Mouse (Mus musculus): ENCODE data around the gene Sspo.

The Sspo gene

DNA sequence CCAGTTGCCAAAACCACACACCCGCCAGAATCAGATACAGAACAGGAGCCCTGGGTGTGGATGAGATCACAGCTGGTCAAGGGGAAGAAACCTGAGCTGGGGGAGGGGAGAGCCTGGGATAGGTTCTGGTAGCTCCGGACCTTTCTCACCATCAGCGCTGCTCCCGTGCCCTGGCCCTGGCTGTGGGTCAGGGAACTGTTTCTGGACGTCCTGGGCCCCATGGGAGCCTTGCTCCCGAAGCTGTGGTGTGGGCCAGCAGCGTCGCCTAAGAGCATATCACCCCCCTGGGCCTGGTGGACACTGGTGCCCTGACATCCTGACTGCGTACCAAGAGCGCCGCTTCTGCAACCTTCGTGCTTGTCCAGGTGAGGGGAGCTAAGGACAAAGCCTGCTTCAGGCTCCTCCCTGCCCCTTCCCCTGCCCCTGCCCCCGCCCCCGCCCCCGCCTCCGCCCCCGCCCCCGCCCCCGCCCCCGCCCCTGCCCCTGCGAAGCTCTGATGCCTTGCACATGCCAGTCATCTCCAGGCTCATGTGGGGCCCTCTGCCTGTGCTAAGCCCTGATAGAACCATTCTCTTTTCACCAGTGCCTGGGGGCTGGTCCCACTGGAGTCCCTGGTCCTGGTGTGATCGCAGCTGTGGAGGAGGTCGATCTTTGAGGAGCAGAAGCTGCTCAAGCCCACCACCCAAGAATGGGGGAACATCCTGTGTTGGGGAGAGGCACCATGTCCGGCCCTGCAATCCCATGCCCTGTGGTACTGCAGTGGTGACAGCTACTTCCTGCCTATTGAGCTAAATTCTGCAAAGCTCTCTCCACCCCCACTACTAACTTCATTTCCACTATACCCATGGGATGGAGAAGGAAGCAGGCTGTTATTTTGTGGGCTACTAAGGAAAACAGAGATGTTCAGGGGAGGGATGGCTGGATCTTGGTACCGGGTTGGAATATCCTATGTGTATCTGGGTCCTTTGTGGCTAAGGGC is 40.0 kb downstream of the Sspo start:
- no peak for ATAC-seq (ENCODE audit: low TSS enrichment)

DNA sequence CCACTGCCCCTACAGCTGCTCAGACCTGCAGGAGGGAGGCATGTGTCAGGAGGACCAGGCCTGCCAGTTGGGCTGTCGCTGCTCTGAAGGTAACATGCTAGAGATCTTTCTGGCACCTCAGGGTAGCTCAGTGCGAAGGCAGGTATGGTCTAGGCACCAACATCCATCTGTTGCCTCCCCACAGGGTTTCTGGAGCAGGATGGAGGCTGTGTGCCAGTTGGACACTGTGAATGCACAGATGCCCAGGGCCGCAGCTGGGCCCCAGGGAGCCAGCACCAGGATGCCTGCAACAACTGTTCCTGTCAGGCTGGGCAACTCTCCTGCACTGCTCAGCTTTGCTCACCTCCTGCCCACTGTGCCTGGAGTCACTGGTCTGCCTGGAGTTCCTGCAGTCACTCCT is 41.7 kb downstream of the Sspo start:
- peak; percentile 42 for ATAC-seq (ENCODE audit: low TSS enrichment)

DNA sequence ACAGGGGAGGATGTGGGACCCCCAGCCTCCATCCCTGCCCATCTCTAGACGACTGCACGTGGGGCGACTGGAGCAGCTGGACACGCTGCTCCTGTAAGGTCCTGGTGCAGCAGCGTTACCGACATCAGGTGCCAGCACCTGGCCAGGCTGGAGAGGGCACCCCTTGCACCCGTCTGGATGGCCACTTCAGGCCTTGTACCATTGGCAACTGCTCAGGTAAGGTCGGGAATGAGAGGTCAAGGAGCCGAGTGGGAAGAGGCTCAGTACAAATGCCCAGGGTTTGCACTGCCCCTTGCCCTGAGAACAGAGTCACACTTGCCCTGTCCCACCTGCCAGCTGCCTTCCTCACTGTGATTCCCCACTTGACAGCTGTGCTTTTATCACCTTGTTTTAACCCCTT is 43.3 kb downstream of the Sspo start:
- no peak for ATAC-seq (ENCODE audit: low TSS enrichment)

DNA sequence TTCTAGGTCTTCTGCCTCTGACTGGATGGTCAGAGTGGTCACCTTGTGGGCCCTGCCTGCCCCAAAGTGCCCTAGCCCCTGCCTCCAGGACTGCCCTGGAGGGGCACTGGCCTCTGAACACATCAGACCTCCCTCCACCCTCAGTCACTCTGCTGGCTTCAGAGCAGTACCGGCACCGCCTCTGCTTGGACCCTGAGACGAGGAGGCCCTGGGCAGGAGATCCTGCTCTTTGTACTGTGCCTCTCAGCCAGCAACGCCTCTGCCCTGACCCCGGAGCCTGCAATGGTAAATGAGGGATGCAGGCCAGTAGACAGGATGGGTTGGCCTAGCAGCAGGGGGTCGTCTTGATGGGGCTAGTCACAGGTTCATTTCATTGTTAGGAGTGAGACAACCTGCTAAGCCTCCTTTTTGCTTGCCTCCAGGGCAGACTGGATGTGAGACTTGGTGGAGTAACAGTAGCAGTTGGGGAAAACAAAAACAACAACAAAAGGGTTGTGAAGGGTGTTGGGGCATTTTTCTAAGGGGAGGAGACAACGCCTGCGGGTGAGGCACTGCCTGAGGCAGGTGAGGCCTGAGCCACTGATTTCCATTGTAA is 45.2 kb downstream of the Sspo start:
- no peak for ATAC-seq (ENCODE audit: low TSS enrichment)

- ATAC-seq (ENCODE audit: low TSS enrichment) = no peak
Measured at GRCm38 (mm10) chr6:48497521-48497920, 49.5 kb downstream of the Sspo start.

DNA sequence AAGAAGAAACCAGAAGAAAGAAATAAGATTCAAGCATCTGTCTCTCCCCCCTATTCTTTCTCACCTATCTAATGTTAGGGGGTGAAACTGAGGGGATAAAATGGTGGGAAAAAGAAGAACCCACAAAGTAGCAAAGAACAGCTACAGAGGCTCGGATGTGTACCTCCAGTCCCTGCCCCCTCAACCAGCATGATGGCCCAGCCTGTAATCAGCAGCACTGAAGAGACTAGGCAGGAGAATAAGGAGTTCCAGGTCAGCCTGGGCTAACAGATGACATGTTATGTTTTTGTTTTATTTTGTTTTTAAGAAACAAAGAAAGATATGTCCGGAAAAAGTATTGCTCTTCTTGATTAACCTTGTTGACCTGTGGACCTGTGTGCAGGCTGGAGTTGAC is 55.8 kb downstream of the Sspo start:
- peak; percentile 4; the same call in 1 of the 2 replicates for ATAC-seq (ENCODE audit: low TSS enrichment)

- peak; percentile 100 for ATAC-seq (ENCODE audit: low TSS enrichment)
Measured at GRCm38 (mm10) chr6:48504241-48504854, 56.3 kb downstream of the Sspo start.

DNA sequence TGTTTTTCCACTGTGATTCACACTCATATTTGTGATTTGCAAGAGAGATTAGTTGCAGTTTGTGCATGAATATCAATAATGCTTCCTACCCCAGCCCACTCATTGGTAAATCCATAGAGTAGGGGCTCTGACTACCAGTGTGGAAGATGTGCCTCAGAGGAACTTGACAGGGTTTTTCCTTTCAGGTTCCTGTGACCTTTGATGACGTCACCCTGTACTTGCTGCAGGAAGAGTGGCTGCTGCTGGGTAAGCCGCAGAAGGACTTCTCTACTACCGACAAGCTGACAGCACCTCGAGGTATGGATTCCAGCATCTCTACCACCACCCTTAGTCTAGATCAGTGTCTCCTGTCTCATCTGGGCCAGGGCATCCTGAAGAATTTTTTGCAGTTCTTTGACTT is 60.1 kb downstream of the Sspo start:
- ATAC-seq (ENCODE audit: low TSS enrichment) = no peak

- no peak for ATAC-seq (ENCODE audit: low TSS enrichment)
Measured at GRCm38 (mm10) chr6:48510426-48510825, 62.4 kb downstream of the Sspo start.

DNA sequence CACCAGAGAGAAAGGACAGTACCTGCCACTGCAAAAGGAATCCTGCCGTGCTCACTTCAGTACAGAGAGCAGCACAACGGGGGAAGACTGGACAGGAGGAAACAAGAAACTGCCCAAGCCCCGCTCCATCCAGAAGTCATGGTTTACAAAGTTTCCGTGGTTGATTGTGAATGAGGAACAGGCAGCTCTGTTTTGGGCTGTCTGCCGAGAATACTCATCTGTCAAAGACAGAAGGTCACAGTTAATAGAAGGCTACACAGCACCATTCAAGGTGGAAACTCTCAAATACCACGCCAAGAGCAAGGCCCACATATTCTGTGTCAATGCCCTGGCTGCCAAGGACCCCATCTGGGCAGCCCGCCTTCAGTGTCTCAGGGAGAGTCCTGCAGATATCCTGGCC is 63.8 kb downstream of the Sspo start:
- no peak for ATAC-seq (ENCODE audit: low TSS enrichment)

GRCm38 (mm10) chr6:48524882-48525281 is 76.9 kb downstream of the Sspo start:
- peak; percentile 89 for ATAC-seq (ENCODE audit: low TSS enrichment)

GRCm38 (mm10) chr6:48527901-48528300 is 79.9 kb downstream of the Sspo start:
- no peak for ATAC-seq (ENCODE audit: low TSS enrichment)

GRCm38 (mm10) chr6:48529261-48529660 is 81.2 kb downstream of the Sspo start:
- ATAC-seq (ENCODE audit: low TSS enrichment) = no peak

DNA sequence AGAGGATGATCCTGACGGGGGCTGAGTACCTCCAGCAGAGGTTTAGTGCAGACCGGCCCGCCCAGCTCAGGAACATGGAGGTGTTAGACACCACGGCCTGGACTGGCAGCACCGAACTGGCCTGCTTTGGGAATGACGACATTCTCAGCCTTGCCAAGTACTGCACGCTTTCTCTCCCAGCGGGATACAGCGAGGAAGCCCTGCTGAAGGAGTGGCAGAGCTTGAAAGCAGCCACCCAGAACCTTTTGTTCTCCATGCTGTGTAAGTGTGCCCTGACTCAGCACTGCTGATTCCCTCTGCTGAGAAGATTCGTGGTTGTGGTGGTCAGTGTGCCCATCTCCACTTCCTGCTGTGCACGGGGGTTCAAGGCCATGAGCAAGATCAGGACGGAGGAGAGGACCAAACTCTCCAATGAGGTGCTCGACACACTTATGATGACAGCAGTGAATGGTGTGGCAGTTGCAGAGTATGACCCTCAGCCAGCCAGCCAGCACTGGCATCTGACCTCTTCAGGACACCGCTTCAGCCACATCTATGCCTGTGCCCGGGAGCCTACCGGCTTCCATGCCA is 81.9 kb downstream of the Sspo start:
- no peak for ATAC-seq (ENCODE audit: low TSS enrichment)

GRCm38 (mm10) chr6:48530862-48531261 is 82.8 kb downstream of the Sspo start:
- no peak for ATAC-seq (ENCODE audit: low TSS enrichment)

DNA sequence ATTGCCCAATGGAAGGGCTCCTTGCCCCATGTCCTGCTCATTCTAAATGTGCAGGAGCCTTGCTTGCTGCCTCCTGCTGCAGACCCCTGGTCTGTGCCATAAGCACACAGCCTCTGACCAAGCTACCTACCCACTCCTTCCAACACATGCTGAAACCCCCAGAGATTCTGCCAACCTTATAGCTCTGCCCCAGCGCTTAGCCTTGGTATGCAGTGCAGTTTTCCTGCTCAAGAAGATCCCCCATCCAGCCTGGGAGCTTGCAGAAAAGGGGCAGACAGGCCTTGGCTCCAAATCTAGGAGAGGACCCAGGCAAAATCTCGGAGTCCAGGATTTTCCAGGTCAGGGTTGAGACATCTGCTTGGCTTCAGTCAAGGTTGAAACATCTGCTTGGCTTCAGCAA is 85.4 kb downstream of the Sspo start:
- no peak for ATAC-seq (ENCODE audit: low TSS enrichment)

DNA sequence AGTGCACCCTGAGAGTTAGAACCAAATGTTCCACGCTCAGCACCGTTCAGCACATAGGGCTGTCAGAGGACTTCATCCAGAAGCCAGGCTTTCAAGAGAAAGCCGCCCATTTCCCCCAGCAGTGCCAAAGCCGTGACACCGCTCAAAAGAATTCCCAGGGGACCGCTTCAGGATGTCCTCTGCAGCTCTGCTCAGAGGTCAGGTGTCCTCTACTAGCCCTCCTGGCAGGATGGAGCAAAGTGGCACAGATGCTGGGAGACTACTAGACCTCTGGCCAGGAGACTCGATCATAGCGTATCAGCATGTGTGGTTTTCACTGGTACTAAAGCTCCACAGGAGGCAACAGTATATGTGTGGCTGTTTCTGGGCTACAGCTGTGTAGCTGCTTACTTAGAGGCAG is 86.9 kb downstream of the Sspo start:
- ATAC-seq (ENCODE audit: low TSS enrichment) = no peak

DNA sequence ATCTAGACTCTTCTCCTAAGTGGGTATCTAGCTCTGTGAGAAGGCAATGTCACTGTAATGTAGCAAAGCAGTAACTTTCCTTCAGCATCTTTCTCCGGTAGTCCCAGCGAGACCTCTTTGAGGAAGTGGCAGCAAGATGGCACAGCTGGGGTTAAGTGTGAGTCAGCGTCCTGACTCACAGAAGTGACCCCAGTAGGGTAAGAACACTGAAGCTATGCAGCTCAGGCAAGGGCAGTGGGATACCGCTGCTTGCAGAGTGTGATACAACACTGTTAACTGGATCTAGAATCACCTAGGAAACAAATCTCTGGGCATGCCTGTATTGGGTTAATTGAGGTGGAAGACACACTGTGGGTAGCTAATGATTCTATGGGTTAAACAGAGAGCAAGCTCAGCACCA is 88.1 kb downstream of the Sspo start:
- ATAC-seq (ENCODE audit: low TSS enrichment) = no peak

GRCm38 (mm10) chr6:48537105-48537954 is 89.3 kb downstream of the Sspo start, which contains the start of gene Atp6v0e2:
TSS of gene Atp6v0e2 (plus strand) at chr6:48537615.
- ATAC-seq (ENCODE audit: low TSS enrichment) = peak; percentile 94

DNA sequence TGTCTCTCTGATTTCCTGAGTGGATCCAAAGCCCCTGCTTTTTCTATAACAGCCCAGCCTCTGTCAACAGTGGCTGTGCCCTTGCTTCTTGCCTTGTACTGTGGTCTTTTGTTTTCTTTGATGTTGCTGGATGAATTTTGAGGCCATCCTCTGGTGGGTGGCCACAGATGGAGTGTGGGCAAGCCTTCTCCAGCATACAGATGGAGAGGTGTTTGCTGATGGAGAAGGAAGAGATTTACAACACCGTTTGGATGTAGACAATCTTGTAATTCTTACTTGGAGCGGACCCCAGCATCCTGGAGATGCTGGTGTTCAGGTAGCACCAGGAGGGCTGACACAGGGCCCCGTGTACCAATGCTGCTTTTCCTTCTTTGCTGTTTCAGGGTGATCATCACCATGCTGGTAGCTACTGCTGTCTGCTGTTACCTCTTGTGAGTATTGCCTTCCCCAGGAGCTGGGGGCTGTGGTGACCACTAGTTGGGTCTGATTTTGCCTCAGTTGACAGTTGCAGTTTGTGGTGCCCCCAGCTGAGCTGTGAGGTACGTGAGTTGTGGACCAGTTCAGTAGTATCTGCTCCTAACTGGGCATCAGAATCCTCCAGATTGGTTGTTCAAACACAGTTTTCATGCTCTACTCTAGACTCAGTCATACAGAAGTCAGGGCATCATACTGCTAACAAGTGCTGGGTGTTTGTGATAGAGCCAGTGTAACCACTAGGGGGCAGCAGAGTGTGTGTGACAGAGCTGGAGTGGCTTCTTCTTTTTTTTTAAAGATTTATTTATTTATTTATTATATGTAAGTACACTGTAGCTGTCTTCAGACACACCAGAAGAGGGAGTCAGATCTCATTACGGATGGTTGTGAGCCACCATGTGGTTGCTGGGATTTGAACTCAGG is 91.1 kb downstream of the Sspo start:
- 0 out of 2 replicates have a peak, but pooled peaks have one; percentile 14 for ATAC-seq (ENCODE audit: low TSS enrichment)
